In the genomic region with DNA sequence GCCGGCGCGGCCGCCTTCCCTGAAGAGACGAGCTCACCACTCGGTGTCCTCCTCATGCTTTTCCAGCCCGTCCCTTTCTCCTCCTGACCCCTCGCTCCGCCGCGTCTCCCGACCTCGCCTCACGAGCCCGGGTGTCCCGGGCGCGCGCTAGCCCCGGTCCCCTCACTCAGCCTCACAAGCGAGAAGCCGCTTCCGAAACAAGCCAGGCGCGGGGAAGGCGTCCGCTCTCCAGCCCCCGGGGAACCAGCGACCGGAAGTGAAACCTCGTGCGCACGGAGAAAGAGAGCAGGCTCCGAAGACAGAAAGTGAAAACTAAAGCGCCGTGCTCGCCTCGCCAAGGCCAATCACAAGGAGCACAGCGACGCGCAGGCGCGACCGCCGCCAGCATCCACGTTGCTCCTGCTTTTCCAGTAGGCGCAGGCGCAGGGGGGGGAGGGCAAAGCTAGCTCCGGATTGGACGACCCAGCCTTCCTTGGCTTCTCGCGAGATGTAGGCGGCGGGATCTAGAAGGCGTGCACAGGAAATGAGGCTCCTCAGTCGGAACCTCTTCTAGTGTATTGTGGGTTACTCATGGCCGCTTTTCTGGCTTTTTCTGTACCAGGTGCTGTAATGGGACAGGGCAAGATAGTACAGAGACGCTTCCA, we compare ENCODE assay signal across 8 mouse cellular contexts. TPM values are rescaled to one million over a fixed set of nuclear protein-coding genes. Genes with fewer than 3 reads are reported as not detected.
DNase-seq lines count a peak whose midpoint lies in the region; ATAC-seq lines count a peak whose summit lies in the region.

Gene Fam208b (minus strand): TSS at position 314 of the 644 bp plus-strand sequence.

- peak within 1 kb of the TSS; percentile 63 for H3K4me2 ChIP-seq in hindbrain, embryonic 14.5 days (replicated peaks)

- peak within 1 kb of the TSS; percentile 84 for H3K9ac ChIP-seq in hindbrain, embryonic 14.5 days

- H3K4me1 ChIP-seq in hindbrain, embryonic 14.5 days (replicated peaks; ENCODE audit: control insufficient read depth, insufficient read depth, low read length), result peaks cover 4% of the 10 kb centered on the region; the same call in 1 of the 2 replicates

- no peaks in the 10 kb centered on the region for H3K9me3 ChIP-seq in hindbrain, embryonic 14.5 days (ENCODE audit: control insufficient read depth, low read length)

- WGBS in hindbrain, embryonic 14.5 days, result under 1% methylated on average over 58 of the region's 58 CpGs

- peaks cover 6% of the 10 kb centered on the region; the same call in 1 of the 2 replicates for H3K27me3 ChIP-seq in hindbrain, embryonic 14.5 days (ENCODE audit: control insufficient read depth, insufficient read depth, low read length)

- peak; percentile 99 for ATAC-seq in hindbrain, embryonic 14.5 days (ENCODE audit: low FRiP score)

- no peaks in the 10 kb centered on the region for H3K36me3 ChIP-seq in hindbrain, embryonic 14.5 days (replicated peaks; ENCODE audit: control insufficient read depth, insufficient read depth)

- peak; percentile 91 for DNase-seq in R1 (ENCODE audit: low read depth, low spot score)
- DNase-seq in cerebellum, postnatal 25 days, result peak; percentile 97 to 99
- peak; percentile 96 to 97 for DNase-seq in frontal cortex, postnatal 25 days (ENCODE audit: low spot score in 2 of 2)
- DNase-seq in hindbrain, embryonic 14.5 days (ENCODE audit: low spot score), result peak; percentile 97
- DNase-seq in layer of hippocampus, postnatal 36 days, result peak; percentile 97 to 98
- peak; percentile 99 for DNase-seq in lung, postnatal 36 days
- peak; percentile 100 for DNase-seq in retina, postnatal 1 day
- DNase-seq in urinary bladder, adult 18-20 months (ENCODE audit: low spot score in 2 of 2), result peak; percentile 92 to 98

- H3K4me3 ChIP-seq in hindbrain, embryonic 14.5 days (replicated peaks; ENCODE audit: low read length), result peak within 1 kb of the TSS; percentile 94

- H3K27ac ChIP-seq in hindbrain, embryonic 14.5 days, result peak within 1 kb of the TSS; percentile 80

RNA-seq across cellular contexts. Expression of gene Fam208b, which starts in this region (rescaled TPM):
- 17.2 and 22.0 TPM in 2 replicates for polyA plus RNA-seq in hindbrain, embryonic 14.5 days (2014; fragmentation: Nextera tagmentation; extraction: Ambion mirVana)
- total RNA-seq in layer of hippocampus, postnatal 36 days (2021), result 10 to 100 TPM; 23.0 to 29.5 TPM

Comparison
In these comparisons a context has a peak if more than half of its experiments do, and no peak if none do; other contexts are left out.
1. Peak in every context shown above with its lines: DNase-seq, ATAC-seq, H3K4me3 ChIP-seq and H3K27ac ChIP-seq.